Mouse (Mus musculus) cerebellum, postnatal 25 days (tissue): ENCODE measurements around the gene Odf2l.

Experiments used
- DNase-seq, 2 experiments: peaks; one replicate each; pipeline ENCODE4 v3.0.0; 2021; ENCODE audit warnings: mixed read lengths in 2 of 2

The Odf2l gene

DNA sequence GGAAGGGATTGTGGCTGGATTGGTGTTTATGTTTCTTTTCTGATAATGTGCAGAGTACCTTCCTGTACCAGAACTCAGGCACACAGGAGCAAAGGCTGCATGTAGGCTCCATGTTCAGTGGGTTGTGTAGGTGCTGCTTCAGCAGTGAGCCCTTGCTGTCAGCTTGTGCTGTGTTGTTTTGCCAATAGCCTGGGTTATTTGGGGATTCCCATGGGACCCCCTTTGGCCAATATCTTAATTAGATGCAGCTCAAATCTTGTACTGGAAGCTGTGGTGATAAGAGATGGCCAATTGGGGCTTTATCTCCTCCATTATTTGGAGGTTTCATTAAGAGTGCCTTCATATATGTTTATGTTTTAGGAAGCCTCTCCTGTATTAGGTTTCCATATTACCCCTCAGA, 24.5 kb downstream of the Odf2l start:
- DNase-seq = no peak

DNA sequence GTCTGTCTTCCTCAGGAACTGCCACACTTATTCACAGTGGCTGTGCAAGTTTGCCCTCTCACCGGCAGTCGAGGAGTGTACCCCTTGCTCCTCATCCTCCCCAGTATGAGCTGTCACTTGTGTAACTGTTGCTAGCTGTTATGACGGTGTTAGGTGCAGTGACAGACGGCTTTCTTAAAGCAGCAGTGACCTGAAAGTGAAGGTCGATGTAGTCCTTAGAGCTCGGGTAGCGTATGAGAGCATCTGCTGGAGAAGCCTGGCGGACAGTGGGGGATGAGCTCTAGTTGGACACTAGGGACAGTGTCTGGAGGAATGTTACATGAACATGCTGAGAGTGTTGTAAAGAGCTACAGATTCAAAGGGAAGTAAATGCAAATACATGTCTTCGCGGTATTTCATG, 25.5 kb downstream of the Odf2l start:
- DNase-seq = no peak

DNA sequence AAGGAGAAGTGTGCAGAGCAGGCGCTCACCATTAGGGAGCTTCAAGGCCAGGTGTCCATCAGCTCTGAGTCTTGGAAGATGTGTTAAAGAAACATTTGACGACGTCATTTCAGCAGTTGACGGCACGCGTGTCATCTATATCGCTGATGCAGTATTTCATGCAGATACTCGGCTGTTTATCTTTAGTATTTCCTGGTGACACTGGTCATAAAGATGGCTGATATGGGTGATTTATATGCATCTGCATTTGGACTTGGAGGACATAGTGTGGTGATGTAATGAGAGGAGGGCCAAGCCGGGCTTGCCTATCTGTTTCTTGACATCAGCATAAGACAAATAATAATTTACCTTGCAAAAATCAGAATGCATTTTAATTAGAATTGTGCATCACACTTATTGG, 28.5 kb downstream of the Odf2l start:
- no peak for DNase-seq

DNA sequence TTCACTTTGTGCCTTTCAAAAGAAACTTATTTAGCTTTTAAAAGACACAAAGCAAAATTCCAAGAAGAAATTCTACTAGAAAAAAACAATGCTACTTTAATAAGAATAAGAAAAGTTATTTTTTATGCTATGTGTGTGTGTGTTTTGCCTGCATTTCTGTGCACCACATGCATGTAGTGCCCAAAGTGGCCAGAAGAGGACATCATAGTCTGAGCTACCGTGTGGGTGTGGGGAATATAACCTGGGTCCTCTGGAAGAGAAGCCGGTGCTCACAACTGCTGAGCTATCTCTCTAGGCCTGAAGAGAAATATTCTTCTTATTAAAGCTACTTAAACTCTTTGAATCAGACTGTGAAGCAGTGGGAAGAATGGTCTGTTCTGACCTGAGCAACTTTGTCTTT, 29.1 kb downstream of the Odf2l start:
- DNase-seq = no peak

DNA sequence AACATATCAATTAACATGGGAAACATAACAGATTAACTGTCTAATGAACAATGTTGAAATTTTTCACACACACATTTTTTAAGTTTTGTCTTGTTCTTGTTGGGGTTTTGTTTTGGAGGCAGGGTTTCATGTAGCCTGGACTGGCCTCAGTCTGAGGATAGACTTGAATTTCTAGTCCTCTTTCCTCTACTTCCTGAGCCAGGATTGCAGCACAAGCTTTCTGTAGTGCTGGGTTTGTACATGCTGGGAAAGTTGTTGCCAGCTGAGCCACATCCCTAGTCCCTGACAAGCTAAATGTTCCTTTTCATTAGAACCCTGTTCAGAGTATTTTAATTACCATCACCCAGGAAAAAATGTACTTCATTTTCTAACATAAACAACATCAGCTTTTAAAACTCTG, 29.6 kb downstream of the Odf2l start:
- no peak for DNase-seq

DNA sequence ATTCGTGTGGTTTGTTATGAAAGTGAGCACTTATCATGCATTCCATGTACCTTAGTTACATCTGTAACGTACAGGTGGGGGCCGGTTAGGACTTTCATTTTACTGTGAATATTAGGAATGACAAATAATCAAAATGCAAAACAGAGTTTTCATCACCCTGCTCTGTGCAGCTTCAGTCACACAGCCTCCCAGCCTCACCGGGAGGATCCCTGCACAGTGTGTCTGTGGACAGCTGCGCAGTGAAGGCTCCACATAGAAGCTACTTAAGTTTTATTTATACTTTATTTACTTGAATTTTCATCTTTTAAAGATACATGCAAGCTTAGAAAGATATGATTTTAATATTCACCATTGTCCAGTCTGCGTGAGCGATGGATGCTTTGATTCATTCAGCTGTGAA, 32.7 kb downstream of the Odf2l start:
- DNase-seq = no peak

DNA sequence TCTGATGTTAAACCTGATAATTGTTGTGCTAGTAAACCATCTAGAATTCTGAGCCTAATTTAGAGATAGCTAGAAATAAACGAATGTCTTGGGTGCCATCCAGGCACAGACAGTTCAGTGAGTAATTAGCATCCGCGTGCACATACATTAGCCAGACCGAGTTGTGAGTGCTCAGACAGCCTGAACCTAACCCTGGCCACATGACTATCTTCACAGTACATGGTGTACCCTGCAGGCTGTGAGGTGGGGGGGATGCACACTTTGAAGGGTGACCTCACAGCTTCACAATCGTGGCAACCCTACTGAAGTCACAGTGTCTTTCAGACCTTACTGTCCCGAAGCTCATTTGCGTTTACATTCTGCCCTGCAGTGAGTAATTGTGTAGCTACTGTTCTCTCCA, 33.5 kb downstream of the Odf2l start:
- no peak for DNase-seq

DNA sequence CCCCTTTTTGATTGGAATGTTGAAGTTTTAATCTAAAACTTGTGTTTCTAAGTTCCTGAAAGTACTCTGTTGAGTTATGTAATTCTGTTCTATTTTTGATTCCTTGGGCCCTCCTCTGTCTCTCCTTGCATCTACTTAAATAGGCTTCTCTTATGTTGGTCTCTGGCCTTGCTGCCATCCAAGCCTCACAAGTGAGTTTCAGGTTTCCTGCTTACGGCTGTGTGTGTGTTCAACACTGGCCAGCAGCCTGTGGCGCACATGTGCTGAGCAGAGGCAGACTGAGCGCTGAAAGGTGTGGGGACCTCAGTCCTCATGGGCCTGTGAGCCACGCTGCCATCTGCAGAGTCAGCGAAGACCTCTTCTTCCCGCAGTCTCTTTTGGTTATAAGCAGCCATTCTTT, 38.5 kb downstream of the Odf2l start:
- DNase-seq = no peak

DNA sequence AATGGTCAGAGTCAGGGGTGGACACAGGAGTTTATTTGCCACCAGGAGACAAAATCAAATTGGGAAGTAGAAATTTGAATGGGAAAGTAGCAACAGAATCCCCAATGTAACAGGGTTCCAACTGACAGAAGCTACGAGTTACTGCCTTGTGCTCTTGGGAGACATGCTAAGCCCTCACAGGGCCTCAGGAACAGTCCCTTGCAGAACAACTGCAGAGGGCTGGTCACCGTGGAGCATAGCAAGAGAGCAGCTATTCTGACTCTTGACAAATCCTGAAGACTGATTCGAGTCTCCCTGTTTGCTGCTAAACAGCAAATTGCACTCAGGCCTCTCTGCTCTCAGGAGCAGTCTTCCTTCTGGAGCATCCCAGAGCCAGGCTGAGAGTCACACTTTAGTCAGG, 40.1 kb downstream of the Odf2l start:
- DNase-seq = no peak

DNA sequence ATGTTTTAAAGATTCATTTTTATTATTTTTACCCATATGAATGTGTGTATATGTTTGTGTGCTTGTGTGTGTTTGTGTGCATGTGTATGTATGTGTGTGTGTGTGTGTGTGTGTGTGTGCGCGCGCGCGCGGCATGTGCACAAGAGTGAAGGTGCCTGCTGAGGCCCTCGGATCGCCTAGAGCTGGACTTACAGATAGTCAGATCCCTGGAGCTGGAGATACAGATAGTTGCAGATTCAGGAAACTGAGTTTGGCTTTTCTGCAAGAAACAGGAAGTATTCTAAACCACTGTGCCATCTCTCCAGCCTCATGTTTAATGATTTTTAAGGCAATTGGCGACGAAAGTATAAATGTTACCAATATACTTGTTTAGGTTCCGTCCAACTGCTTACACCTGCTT, 48.4 kb downstream of the Odf2l start:
- no peak for DNase-seq

DNA sequence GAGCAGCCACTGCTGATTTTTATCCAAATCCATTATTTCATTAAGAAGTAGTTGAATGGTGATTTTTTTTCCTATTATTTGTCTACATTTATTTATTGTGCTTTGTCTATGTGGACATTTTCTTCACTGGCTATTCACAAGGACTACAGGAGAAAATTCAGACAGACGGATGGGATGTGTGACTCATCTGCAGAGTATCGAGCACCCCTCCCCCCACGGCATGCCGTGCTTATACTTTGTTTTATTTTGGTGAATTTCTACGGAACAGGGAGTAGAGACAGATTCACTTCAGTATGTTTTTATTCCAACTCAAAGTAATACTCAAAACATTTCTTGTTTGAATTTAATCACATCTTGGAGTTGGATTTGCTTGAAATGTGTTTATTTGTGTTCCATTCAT, 49.4 kb downstream of the Odf2l start:
- DNase-seq = no peak

DNA sequence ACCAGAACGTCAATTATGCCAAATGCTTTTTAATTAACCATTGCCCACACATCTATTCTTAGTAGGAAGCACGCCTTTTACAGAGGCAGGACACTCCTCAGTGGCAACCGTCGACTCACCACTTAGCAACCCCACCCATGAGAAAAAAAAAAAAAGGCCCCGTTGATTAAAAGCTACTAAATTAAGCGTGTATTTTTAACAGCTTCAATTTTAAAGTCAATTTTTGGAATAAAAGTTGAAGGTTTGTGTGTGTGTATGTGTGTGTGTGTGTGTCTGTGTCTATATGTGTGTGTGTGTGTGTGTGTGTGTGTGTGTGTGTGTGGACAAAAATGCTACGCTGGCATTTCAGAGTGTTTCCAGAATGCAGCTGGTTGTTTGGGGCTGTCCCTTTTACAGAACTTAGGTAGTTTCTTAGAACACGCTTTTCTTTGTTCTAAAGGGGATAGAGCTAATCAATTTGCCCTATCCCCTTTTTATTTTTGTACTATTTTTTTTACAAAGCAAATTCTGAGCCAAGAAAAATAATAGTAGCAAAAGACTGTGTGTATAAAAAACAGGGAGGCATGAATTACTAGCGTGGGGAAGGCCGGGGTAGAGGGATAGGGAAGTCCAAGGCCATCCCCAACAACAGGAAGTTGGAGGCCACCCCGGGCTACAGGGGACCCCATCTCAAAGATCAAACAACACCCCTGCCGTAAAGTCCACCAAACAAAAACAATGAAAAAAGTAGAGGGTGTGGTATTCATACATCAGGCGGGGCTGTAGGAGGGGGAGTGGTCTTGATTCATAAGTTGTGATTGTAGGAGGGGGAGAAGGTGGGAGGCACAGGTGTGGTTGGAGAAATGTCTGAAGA, 50.7 kb downstream of the Odf2l start:
- no peak for DNase-seq

DNA sequence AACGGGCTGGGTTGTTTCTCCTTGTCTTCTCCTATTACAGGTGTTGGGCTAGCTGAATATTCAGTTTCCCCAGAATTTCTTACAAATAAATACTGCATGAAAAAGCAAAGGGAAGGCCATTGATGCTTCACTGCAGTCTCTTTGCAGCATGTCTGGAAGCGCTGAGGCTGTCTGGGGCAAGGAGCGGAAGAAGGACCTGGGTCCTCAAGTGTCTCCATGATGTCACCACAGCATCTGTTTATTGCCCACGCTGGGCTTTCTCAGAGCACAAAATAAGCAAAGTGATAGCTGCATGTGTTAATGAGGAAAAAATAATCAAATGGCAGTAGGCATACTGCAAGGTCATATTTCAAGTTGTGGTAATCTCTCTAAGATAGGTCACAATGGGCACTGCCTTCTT, 51.6 kb downstream of the Odf2l start:
- DNase-seq = no peak

DNA sequence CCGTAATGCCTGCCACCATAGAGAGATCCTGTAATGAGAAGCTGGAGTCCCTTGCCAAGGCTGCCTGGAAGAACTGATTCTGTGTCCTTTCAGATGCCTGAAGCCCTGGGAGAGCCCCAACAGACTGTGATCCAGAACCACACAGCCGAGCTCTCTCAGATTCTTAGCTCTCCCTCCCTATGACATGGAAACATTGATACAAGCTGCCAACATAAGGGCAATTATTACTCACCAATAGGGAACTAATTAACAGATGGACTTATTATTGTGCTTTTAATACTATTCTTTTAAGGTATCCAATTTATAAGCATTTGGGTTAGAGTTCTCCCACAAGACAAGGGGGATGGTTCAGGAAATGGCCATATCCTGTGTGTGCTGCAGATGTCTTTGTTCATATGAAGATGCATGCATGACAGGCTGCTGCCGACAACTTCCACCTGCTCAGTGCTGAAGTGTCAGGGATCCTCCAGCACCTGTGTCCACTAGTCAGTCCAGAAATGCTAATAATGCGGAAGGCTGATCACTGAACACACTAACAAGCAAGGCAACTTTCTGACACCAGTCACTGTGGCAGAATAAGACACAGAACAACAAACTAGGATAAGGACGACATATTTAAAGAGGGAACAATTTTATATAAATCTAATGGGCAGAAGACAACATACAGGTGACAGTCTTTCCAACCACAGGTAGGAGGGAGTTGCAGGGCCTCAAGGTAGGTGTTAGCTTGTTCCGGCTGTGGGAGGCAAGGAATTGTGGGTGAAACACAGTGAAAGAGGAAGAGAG, 52.4 kb downstream of the Odf2l start:
- no peak for DNase-seq

DNA sequence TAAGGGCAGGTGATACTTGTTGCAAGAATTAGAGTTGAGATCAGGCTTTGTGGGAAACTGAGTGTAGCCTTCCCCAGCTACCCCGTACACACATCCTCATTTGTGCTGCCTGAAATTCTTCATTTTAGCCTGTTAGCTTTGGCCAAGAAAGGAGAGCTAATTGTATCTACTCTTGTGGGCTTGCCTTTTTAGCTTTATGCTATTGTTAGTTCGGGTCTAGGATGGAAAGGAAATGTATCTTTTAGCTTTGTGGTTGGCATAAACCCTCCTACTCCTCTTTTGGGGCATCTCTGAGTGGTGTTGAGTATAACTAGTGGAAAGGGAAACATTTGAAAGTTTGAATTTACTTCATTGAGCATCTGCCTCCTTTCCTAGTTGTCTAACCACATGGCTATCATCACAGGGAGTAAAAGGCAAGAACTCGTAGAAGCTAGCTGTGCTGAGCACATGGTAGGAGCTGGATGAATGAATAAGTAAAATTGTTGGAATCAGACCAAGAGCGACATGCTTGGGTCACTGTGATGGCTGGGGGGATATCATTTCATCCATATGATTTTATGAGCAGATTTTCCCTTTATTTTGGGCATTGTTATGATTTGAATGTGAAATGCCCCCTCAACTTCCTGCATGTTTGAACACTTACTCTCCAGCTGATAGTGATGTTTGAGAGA, 53.1 kb downstream of the Odf2l start:
- DNase-seq = no peak

DNA sequence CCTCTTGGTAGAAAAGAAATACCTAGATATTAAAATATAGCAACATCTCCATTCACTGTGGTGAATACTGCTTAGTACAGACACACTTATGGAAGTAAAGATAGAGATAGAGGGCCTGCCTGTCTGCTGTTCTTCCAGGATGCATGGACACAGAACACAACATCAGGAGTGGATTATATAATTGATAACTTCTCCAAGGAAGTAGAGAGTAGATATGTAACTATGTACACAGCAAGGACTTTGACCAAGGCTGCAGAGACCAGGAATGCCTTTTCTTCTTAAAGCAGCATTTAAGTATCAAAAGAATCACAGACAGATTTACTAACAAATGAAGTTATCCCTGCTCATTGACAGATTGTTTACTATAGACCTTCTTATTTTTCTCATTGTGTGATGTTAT, 66.3 kb downstream of the Odf2l start:
- no peak for DNase-seq

DNA sequence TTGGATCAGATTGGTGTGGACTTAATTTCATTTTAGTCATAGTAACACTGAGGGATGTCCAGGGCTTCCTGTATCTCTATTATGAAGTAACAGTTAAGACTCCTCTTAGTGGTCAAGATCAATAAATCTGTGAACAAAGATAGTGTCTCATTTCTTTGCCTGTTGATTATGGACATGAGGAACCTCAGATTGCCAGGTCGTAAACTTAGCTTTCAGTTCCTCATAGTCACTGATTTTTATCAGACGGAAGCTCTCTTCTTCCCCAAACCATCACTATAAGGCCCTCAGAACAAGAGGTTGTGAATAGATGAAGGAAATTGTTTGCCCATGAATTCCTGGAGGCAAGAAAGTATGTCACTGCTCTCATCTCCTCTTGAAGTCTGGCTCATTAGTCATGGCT, 73.6 kb downstream of the Odf2l start:
- DNase-seq = no peak

DNA sequence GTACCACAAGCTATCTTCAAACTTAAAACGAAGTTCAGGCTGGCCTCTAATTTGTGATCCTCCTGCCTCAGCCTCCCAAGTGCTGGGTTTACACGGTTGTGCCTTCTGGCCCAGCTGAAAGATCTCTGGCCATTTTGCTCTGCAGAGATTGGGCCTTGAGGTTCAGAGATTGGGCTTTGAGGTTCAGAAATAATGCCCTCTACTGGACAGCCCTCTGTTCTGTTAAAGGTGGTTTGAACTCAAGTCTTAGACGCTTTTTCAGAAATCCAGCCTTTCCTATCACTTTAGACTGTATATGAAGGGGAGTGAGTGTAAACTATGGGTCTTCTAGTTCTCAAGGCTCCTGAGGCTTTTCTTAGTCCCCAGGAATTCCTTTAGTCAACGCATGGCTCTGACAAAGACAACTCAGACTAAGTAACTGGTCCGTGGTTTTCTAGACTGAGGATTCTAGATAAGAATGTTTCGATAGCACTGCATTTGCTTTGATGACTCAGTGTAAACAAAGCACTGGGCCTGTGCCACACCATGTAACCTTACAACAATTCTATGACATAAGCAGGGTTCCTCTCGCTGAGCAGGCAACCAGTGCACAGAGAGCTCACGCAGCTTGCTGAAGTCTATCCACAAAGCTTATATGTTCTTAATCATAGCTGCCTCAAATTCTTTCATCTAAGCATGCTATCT, 77.0 kb downstream of the Odf2l start:
- no peak for DNase-seq

DNA sequence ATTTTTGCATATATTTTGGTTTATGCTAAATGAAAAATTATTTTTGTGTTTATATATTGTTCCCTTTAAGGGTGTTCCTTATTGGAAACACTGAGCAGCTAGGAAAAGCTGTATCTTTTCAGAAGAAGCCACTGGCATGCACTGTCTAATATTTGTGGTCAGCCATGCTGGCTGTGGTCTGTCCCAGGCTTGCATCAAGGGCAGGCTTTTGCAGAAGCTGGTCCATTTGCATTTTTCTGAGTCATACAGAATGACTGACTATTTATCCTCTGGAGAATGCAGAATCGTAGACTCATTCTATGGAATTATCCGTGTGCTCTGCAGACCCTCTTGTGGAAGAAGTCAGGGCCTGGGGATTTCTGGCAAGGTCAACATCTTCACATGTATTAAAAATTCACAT, 79.7 kb downstream of the Odf2l start:
- no peak for DNase-seq
